Mouse (Mus musculus) left cerebral cortex, adult 6 months (tissue): ENCODE data around the gene Fbxw8. TPM values are rescaled to one million over a fixed set of nuclear protein-coding genes. Genes with fewer than 3 reads are reported as not detected.

ENCODE experiments used
- long read RNA-seq, 2 experiments: library from polyadenylated mRNA; unstranded; transcript quantifications; one replicate each; pipeline ENCODE4 v2.0.0; 2019 to 2020
- polyA plus RNA-seq: library from polyadenylated mRNA; unstranded; fragments of <200 nt; fragmentation: Nextera tagmentation; gene quantifications from 2 replicates; pipeline ENCODE4 v1.2.3, GENCODE M21; 2021

Gene Fbxw8
- polyA plus RNA-seq: 2.7 and 3.1 TPM in 2 replicates
- long read RNA-seq, experiment 1, full-length matches to known transcripts: 2 of 25 reads
- long read RNA-seq, experiment 1, partial matches to known transcripts: 11 of 25 reads
- long read RNA-seq, experiment 1, other reads (novel, unspliced or antisense): 12 of 25 reads
- long read RNA-seq, experiment 2, partial matches to known transcripts: 2 of 6 reads
- long read RNA-seq, experiment 2, other reads (novel, unspliced or antisense): 4 of 6 reads

DNA sequence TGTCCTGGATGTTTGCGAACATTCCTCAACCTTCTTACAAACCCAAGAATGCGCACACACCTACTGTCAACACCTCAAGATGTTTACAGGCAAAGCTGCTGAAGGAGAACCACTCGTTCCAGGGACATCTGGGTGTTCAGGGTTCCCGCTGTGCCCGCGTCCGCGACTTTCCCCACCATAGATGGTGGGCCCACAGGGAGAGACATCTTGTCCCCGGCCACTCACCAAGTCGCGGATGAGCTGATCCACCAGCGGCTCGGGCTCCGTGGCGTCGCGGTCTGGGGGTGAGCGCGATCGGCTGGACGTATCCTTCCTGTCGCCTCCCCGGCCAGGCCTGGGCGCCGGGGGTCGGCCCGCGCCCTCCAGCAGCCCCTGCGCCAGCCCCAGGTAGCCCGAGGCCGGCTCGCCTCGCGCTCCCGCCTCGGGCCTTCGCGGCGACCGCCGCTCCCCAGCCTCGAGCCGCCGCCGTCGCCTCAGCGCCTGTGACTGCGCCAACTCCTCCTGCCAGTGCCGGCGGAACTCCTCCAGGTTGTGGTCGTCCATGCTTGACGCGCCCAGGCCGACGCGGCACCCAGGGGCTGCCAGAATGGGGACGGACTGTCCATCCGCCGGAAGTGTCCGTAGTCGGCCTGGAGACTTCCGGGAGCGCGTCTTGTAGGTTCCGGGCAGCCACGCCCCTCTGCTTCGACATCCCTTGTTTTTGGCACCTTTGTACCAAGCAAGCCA lies at the start of gene Fbxw8:
Gene Fbxw8 (minus strand): TSS at position 626 of the 726 bp plus-strand sequence.

GRCm38 (mm10) chr5:118164581-118164980 lies 9.3 kb upstream of the Fbxw8 start, which contains the start of gene Hrk:
Gene Hrk (plus strand): TSS chr5:118164648.

DNA sequence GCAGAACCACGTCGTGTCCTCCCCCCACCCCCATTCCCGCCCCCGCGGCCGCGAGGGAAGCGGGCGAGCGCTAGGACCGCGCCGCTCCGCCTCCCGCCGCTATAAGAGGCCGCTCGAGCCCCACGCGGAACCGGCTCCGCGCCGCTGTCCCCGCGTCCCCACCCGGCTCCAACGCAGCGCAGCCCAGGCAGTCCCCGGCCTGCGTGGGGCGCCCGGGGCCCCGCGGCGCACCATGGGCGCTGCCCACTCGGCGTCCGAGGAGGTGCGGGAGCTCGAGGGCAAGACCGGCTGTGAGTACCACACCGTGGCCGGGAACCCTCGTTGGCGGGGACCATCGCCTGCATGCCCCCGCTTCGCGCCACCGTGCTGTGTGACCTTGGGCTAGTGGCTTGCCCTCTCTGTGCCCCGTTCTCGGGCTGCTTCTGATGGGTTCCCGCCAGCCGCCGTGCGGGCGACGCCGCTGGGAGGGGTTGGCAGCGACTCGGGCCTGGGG lies 127.5 kb downstream of the Fbxw8 start, which contains the start of gene Tesc:
Gene Tesc (plus strand): TSS at position 46 of the 493 bp plus-strand sequence.

Other genes starting within 250 kb of the Fbxw8 start
- gene Fbxo21, start 178.7 kb downstream of the Fbxw8 start, polyA plus RNA-seq: 45.4 TPM in 2 replicates
- 263 and 284 TPM in 2 replicates for gene Tesc, start 127.7 kb downstream of the Fbxw8 start, polyA plus RNA-seq
- 2.7 and 4.8 TPM in 2 replicates for gene Hrk, start 9.2 kb upstream of the Fbxw8 start, polyA plus RNA-seq
- 23.3 and 27.5 TPM in 2 replicates for gene Rnft2, start 89.7 kb upstream of the Fbxw8 start, polyA plus RNA-seq
- 5.0 and 5.2 TPM in 2 replicates for gene 2410131K14Rik, start 89.8 kb upstream of the Fbxw8 start, polyA plus RNA-seq